Mouse (Mus musculus): ENCODE measurements around the gene Mvb12b. TPM values are rescaled to one million over a fixed set of nuclear protein-coding genes. Genes with fewer than 3 reads are reported as not detected.

Gene Mvb12b
- 5.5 TPM for polyA plus RNA-seq (2015; fragmentation: Illumina TruSeq; extraction: RNeasy Lipid Tissue Mini Kit (QIAGEN cat#74804); ENCODE audit: insufficient read depth, low replicate concordance)

GRCm38 (mm10) chr2:33887328-33888099 is at the start of gene Mvb12b:
Gene Mvb12b, minus strand, starts transcription at chr2:33887946.

Other genes starting within 250 kb of the Mvb12b start
- gene Lmx1b, start 247.4 kb downstream of the Mvb12b start, polyA plus RNA-seq (2015; fragmentation: Illumina TruSeq; extraction: RNeasy Lipid Tissue Mini Kit (QIAGEN cat#74804); ENCODE audit: insufficient read depth, low replicate concordance), result not detected

Data from spleen, adult 10 weeks (tissue).